Mouse (Mus musculus) forebrain, embryonic 12.5 days (tissue): ENCODE data around the gene Rmi2. TPM values are rescaled to one million over a fixed set of nuclear protein-coding genes. Genes with fewer than 3 reads are reported as not detected.

Experiments
- ATAC-seq: fragments of 200-750 bp; cut with Nextera tagmentation; 2 replicates; pipeline ENCODE4 v1.8.0; 2017; ENCODE audit warnings: moderate TSS enrichment; ENCODE audit not compliant: low FRiP score
- H3K27ac ChIP-seq: fragments of 300-500 bp; sonication (generic); 2 replicates; pipeline ENCODE4 v1.5.1; 2016; ENCODE audit warnings: mild to moderate bottlenecking
- H3K27me3 ChIP-seq: fragments of 300-500 bp; sonication (generic); 2 replicates; pipeline ENCODE4 v1.6.1; 2016; ENCODE audit warnings: mild to moderate bottlenecking
- H3K36me3 ChIP-seq: fragments of 300-500 bp; sonication (generic); replicated peaks from 2 replicates; pipeline ENCODE4 v1.6.1; 2016; ENCODE audit warnings: mild to moderate bottlenecking
- H3K4me1 ChIP-seq: fragments of 300-500 bp; sonication (generic); 2 replicates; pipeline ENCODE4 v1.6.1; 2016
- H3K4me2 ChIP-seq: fragments of 300-500 bp; sonication (generic); 2 replicates; pipeline ENCODE4 v1.6.1; 2016; ENCODE audit warnings: mild to moderate bottlenecking, moderate library complexity
- H3K4me3 ChIP-seq: fragments of 300-500 bp; sonication (generic); replicated peaks from 2 replicates; pipeline ENCODE4 v1.5.1; 2016; ENCODE audit warnings: mild to moderate bottlenecking
- H3K9ac ChIP-seq: fragments of 300-500 bp; sonication (generic); 2 replicates; pipeline ENCODE4 v1.6.1; 2016; ENCODE audit warnings: mild to moderate bottlenecking
- H3K9me3 ChIP-seq: fragments of 300-500 bp; sonication (generic); 2 replicates; pipeline ENCODE4 v1.6.1; 2016
- WGBS: fragments of 180-500 bp; shearing (Covaris S2); methylation state at CpG from one replicate; pipeline ENCODE4 v1.1.7; 2016; 5-methylcytosine and 5-hydroxymethylcytosine counted together
- polyA plus RNA-seq: library from polyadenylated mRNA; unstranded; fragments of >200 nt; fragmentation: Nextera tagmentation; extraction: Ambion mirVana; gene quantifications from 2 replicates; pipeline ENCODE4 v1.2.1, GENCODE M21; 2016

Gene Rmi2
- polyA plus RNA-seq, 1 experiment from 2014 or later, result 4.0 TPM

DNA sequence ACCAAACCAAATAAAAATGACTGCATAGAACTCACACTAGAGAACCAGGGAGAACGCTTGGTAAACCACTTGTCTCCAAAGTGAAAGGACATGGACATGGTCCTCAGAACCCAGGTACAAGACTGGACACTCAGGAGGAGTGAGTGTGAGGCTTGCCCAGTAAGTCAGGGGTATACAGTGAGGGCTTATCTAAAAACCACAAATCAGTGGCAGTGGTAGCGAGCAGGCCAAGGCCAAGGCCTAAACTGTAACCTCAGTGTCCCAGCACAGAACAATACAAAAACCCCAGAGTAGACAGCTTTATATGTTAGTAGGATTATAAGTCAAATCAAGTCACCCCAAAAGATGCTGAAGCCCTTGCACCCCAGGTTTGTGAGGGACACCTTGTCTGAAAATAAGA is 76.2 kb downstream of the Rmi2 start:
- H3K36me3 ChIP-seq, result no peaks in the 10 kb centered on the region
- no peak for ATAC-seq
- H3K9me3 ChIP-seq, result no peaks in the 10 kb centered on the region
- no peaks in the 10 kb centered on the region for H3K4me1 ChIP-seq
- H3K27me3 ChIP-seq, result no peaks in the 10 kb centered on the region
- no peak overlapping the region for H3K4me3 ChIP-seq
- H3K27ac ChIP-seq, result no peak overlapping the region
- WGBS, result 92% methylated on average over 2 of the region's 2 CpGs
- no peak overlapping the region for H3K4me2 ChIP-seq
- no peak overlapping the region for H3K9ac ChIP-seq

DNA sequence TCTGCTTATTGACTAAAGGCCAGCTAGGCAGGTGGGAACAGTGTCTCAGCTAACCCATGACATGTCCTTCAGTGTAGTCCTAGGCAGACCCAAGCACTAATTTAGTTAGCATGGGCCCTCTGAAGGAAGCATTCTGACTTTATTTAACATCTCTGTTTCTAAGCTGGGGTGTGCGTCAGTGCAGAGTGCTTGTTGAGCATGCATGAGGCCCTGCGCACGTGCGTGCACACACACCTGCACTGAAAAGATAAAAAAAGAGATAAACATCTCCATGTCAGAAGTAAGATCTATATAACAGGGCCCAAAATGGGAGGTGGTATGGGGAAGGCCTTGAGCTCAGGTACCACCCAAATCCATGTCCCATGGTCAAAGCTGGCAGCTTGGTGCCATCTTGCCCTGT is 80.2 kb downstream of the Rmi2 start:
- H3K4me2 ChIP-seq, result no peak overlapping the region
- H3K36me3 ChIP-seq, result no peaks in the 10 kb centered on the region
- no peaks in the 10 kb centered on the region for H3K4me1 ChIP-seq
- 92% methylated on average over 4 of the region's 4 CpGs for WGBS
- H3K9ac ChIP-seq, result no peak overlapping the region
- H3K27ac ChIP-seq, result no peak overlapping the region
- no peaks in the 10 kb centered on the region for H3K9me3 ChIP-seq
- H3K27me3 ChIP-seq, result no peaks in the 10 kb centered on the region
- H3K4me3 ChIP-seq, result no peak overlapping the region
- ATAC-seq, result no peak

DNA sequence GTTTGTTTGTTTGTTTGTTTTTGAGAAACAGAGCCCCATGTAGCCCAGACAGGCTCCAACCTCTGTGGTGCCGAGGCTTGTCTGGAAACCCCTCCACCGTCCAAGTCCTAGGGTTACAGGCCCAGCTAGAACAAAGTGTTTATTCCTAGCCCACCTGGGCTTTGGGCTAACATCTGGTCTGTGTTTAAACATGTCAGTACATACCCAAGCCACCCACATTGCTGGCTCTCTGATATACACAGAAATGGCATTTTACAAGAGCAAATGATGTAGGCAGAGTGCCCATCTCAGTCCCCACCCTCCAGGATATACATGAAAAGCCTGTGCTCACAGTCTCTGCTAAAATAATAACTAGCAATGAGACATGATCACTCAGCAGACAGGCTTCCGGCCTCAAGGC is 81.4 kb downstream of the Rmi2 start:
- no peaks in the 10 kb centered on the region for H3K36me3 ChIP-seq
- no peak overlapping the region for H3K27ac ChIP-seq
- H3K4me1 ChIP-seq, result no peaks in the 10 kb centered on the region
- no peak overlapping the region for H3K4me3 ChIP-seq
- H3K27me3 ChIP-seq, result no peaks in the 10 kb centered on the region
- H3K4me2 ChIP-seq, result no peak overlapping the region
- H3K9ac ChIP-seq, result no peak overlapping the region
- H3K9me3 ChIP-seq, result no peaks in the 10 kb centered on the region
- WGBS, result 94% methylated on average over 3 of the region's 3 CpGs
- ATAC-seq, result no peak

DNA sequence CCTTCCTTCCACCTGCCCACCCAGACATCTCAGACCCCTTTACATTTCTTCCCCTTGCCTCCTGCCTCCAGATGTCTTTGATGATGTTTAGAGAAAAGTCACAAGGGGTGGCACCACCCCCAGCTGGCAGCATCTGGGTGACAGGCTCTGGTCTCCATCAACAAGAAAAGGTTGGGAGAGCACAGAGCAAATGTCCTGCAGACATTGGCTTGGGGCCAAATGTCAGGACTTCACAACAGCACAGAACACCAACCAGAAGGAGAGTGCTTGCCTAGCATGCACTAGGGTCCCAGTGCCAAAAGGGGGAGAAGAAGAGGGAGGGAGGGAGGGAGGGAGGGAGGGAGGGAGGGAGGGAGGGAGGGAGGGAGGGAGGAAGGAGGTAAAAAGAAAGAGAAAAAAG is 85.0 kb downstream of the Rmi2 start:
- no peak overlapping the region for H3K9ac ChIP-seq
- no peaks in the 10 kb centered on the region for H3K4me1 ChIP-seq
- H3K36me3 ChIP-seq, result no peaks in the 10 kb centered on the region
- no peak overlapping the region for H3K4me2 ChIP-seq
- H3K27ac ChIP-seq, result no peak overlapping the region
- no peaks in the 10 kb centered on the region for H3K27me3 ChIP-seq
- no peak overlapping the region for H3K4me3 ChIP-seq
- H3K9me3 ChIP-seq, result no peaks in the 10 kb centered on the region
- no peak for ATAC-seq

DNA sequence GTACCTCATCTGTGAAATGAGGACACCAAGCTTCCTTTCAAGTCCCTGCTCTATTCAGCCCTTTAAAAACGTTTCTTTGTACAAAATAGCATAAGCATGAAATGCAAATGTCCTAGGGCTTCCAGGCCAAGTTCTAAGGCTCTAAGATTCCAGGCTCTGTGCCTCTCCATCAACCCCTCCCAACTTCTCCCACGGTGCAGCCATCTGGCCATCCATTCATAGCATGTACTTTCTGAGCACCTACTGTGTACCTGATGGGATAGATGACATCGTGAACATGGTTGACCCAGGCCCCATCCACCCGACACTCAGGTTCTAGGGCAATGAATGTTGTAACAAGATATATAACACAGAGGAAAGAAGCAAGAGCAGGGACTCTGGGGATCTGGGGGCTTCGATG is 88.7 kb downstream of the Rmi2 start:
- no peaks in the 10 kb centered on the region for H3K36me3 ChIP-seq
- no peaks in the 10 kb centered on the region for H3K27me3 ChIP-seq
- no peak overlapping the region for H3K9ac ChIP-seq
- no peak for ATAC-seq
- no peak overlapping the region for H3K27ac ChIP-seq
- H3K4me1 ChIP-seq, result no peaks in the 10 kb centered on the region
- no peaks in the 10 kb centered on the region for H3K9me3 ChIP-seq
- WGBS, result 80% methylated on average over 5 of the region's 5 CpGs
- H3K4me3 ChIP-seq, result no peak overlapping the region
- H3K4me2 ChIP-seq, result no peak overlapping the region

DNA sequence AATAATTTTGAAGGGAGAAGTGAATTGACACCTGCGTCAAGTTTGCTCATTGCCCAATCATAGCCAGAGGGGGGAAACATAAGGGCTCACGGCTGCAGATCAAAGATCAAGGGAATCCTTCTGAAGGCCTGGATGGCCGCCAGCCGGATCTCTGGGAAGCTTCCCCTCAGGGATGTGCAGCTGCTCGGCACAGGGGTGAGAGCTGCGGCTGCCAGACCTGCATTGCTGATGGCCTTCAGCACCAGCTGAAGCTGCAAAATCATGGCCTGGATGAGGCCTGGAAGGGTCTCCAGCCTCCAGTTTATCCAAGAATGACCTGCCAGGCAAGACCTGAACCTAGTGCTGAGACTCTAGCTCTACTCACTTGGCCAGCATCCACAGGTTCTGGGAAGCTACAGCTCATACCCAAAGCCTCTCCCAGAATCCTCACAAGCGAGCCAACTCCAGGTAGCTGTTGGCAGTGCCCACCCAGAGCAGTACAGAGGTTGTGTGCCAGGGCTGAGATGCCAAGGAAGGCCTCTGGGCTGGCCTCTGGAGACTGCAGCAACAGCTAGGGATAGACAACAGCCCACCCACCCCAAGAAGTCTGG is 90.8 kb downstream of the Rmi2 start:
- Histone ChIP-seq H3K4me3 (no peak overlapping the region), H3K27me3 (no peaks in the 10 kb centered on the region), H3K27ac (no peak overlapping the region), H3K36me3 (no peaks in the 10 kb centered on the region), H3K4me1 (no peaks in the 10 kb centered on the region), H3K9me3 (peaks cover 8% of the 10 kb centered on the region; the same call in 1 of the 2 replicates), H3K4me2 (no peak overlapping the region), H3K9ac (no peak overlapping the region)
- ATAC-seq, result no peak
- WGBS, result 59% methylated on average over 7 of the region's 7 CpGs

DNA sequence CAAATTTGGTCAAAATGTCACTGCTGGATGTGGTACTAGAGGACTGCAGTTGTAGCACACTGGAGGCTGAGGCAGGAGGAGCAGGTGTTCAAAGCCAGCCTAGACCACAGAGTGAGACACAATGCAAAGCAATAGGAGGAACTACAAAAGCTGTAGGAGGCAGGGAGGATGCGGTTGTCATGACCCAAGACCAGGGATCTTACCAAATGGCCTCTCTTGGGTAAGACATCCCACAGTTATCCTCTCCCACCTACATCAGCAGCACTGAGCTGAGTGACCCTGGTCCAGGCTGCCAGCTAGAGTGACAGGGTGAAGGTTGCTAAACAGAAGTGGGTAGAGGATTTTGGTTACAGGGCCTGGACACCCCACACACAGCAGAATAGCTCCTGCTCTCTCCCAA is 92.2 kb downstream of the Rmi2 start:
- Histone ChIP-seq H3K4me1 (no peaks in the 10 kb centered on the region), H3K4me2 (no peak overlapping the region), H3K36me3 (no peaks in the 10 kb centered on the region), H3K9ac (no peak overlapping the region), H3K27ac (no peak overlapping the region), H3K27me3 (no peaks in the 10 kb centered on the region), H3K4me3 (no peak overlapping the region), H3K9me3 (peaks cover 10% of the 10 kb centered on the region; the same call in 1 of the 2 replicates)
- 93% methylated on average over 1 of the region's 1 CpGs for WGBS
- ATAC-seq, result no peak

DNA sequence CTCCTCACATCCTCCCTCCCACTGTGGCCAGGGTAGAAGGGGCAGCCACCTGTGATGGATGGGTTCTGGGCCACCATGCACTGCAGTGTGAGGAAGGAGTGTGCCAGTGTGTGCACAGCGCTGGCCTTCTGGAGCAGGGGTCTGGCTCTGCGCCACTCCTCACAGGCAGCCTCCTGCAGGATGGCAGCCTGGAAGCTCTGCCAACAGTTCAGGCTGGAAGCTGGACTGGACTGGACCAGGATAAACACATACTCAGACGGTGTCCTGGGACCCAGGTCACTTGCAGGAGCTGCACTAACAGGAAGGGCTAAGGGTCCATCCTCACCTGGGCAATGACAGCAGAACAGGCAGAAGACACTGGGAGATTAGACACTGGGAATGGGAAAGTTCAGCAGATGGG is 98.5 kb downstream of the Rmi2 start:
- 91% methylated on average over 3 of the region's 3 CpGs for WGBS
- no peak overlapping the region for H3K9ac ChIP-seq
- H3K4me3 ChIP-seq, result no peak overlapping the region
- no peaks in the 10 kb centered on the region for H3K36me3 ChIP-seq
- no peak overlapping the region for H3K27ac ChIP-seq
- no peak overlapping the region for H3K4me2 ChIP-seq
- peaks cover 10% of the 10 kb centered on the region; the same call in 1 of the 2 replicates for H3K9me3 ChIP-seq
- peaks cover 12% of the 10 kb centered on the region; the same call in 1 of the 2 replicates for H3K4me1 ChIP-seq
- no peaks in the 10 kb centered on the region for H3K27me3 ChIP-seq
- no peak for ATAC-seq

DNA sequence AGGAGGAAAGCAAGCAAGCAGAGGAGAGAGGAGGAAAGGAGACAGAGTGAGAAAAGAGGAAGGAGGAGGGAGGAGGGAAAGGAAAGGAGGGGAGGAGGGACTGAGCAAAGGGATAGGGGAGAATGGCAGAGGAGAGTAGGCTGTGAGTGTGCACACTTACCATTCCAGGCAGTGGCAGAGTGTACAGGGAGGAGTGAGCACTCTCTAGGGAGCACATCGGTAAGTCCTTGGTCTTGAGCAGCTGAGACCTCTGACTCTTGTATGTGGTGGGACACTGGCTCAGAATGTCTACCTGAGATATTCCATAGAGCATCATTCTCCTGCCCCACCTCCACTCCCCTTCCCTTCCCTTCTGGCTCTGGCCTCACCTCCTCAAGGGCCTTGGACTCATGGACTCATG is 99.2 kb downstream of the Rmi2 start:
- peaks cover 10% of the 10 kb centered on the region; the same call in 1 of the 2 replicates for H3K9me3 ChIP-seq
- H3K36me3 ChIP-seq, result no peaks in the 10 kb centered on the region
- H3K27ac ChIP-seq, result no peak overlapping the region
- H3K4me2 ChIP-seq, result no peak overlapping the region
- peaks cover 12% of the 10 kb centered on the region; the same call in 1 of the 2 replicates for H3K4me1 ChIP-seq
- H3K27me3 ChIP-seq, result no peaks in the 10 kb centered on the region
- no peak for ATAC-seq
- H3K9ac ChIP-seq, result no peak overlapping the region
- H3K4me3 ChIP-seq, result no peak overlapping the region
- WGBS, result 100% methylated on average over 1 of the region's 1 CpGs

DNA sequence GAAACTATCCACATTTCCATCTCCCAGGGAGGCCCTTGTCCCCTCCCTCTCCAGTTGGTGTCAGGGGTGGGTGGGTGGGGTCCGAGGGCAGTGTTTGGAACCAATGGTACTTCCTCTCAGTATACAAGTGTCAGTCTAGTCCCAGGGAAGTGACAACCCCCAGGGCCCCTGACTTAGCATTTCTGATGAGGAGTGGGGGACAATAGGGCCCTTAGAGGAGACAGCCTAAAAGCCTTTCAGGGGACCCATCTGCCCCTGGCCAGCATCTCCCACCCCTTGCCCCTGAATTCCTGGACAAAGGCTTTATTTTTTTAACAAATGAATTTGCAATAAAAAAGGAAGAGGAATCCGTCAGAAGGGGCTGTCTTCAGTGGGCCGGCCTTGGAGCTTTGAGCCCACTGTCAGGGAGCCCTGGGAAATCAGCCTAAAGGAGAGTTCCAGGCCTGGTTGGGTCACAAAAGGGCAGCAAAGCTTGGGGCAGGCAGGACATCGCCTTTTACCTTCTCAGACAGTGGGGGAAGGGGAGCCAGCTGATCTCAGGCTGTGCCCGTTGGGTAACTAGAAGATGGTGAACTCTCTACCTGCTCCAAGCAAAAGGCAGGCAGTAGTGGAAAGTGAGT is 102.0 kb downstream of the Rmi2 start:
- H3K27me3 ChIP-seq, result no peaks in the 10 kb centered on the region
- no peak for ATAC-seq
- no peak overlapping the region for H3K4me3 ChIP-seq
- no peak overlapping the region for H3K27ac ChIP-seq
- no peaks in the 10 kb centered on the region for H3K36me3 ChIP-seq
- peaks cover 12% of the 10 kb centered on the region; the same call in 1 of the 2 replicates for H3K4me1 ChIP-seq
- 36% methylated on average over 5 of the region's 5 CpGs for WGBS
- no peaks in the 10 kb centered on the region for H3K9me3 ChIP-seq
- no peak overlapping the region for H3K4me2 ChIP-seq
- no peak overlapping the region for H3K9ac ChIP-seq

DNA sequence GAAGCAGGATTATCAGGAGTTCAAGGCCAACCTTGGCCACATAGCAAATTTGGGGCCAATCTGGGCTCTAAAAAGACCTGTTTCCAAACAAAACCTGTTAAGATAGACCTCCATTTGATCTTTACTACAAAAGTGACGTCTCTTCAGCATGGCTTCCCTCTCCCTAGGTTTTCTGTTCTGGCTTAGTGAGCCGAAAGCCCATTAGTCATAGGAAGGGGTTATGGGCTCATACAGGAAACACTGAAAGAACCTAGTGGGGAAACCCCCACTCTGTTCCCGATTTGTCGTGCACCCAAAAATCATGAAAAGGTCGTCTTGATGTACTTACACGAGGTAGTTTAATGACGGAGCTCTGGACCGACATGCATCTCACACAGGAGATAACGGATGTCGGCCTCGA is 102.6 kb downstream of the Rmi2 start:
- no peaks in the 10 kb centered on the region for H3K9me3 ChIP-seq
- no peak overlapping the region for H3K9ac ChIP-seq
- no peak overlapping the region for H3K27ac ChIP-seq
- H3K4me2 ChIP-seq, result no peak overlapping the region
- no peaks in the 10 kb centered on the region for H3K36me3 ChIP-seq
- 86% methylated on average over 11 of the region's 11 CpGs for WGBS
- no peak overlapping the region for H3K4me3 ChIP-seq
- H3K4me1 ChIP-seq, result peaks cover 12% of the 10 kb centered on the region; the same call in 1 of the 2 replicates
- ATAC-seq, result no peak
- H3K27me3 ChIP-seq, result no peaks in the 10 kb centered on the region

DNA sequence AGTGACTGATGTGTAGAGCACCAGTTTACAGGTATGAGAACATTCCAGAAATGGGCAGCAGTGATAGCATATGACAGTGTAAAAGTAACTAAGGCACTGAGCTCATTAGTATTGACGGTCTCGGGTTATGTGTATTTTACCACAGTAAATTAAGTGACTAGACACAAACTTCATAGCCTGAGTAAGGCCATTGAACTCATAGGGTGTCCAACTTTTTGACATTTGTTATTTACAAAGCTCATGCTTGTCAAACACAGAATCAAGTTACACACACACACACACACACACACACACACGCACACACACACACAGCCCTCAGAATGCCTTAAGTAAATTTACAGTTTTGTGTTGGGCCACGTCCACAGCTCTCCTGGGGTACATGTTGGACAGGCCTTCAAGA is 105.1 kb downstream of the Rmi2 start:
- Histone ChIP-seq H3K9ac (no peak overlapping the region), H3K4me3 (no peak overlapping the region), H3K4me1 (peaks cover 12% of the 10 kb centered on the region; the same call in 1 of the 2 replicates), H3K27me3 (no peaks in the 10 kb centered on the region), H3K27ac (no peak overlapping the region), H3K9me3 (no peaks in the 10 kb centered on the region), H3K36me3 (no peaks in the 10 kb centered on the region), H3K4me2 (no peak overlapping the region)
- 92% methylated on average over 4 of the region's 4 CpGs for WGBS
- ATAC-seq, result no peak

DNA sequence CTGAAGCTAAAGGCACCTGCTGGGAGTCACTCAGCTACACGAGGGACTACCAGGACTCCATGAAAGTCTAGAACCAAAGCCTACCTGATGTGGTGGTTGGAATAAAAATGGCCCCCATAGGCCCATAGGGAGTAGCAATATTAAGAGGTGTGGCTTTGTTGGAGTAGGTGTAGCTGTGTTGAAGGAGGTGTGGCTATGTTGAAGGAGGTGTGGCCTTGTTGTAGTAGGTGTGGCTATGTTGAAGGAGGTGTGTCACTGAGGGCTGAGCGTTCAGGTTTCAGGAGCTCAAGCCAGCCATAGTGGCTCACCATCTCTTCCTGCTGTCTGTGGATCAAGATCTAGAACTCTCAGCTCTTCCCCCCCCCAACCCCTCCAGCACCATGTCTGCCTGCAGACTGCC is 105.8 kb downstream of the Rmi2 start:
- no peaks in the 10 kb centered on the region for H3K9me3 ChIP-seq
- H3K27ac ChIP-seq, result no peak overlapping the region
- WGBS, result 77% methylated on average over 2 of the region's 2 CpGs
- no peak overlapping the region for H3K9ac ChIP-seq
- H3K36me3 ChIP-seq, result no peaks in the 10 kb centered on the region
- no peak overlapping the region for H3K4me3 ChIP-seq
- H3K4me2 ChIP-seq, result no peak overlapping the region
- ATAC-seq, result no peak
- no peaks in the 10 kb centered on the region for H3K27me3 ChIP-seq
- peaks cover 12% of the 10 kb centered on the region; the same call in 1 of the 2 replicates for H3K4me1 ChIP-seq
